Mouse (Mus musculus) midbrain, postnatal 0 days (tissue): ENCODE results near the gene Zfp146. TPM values are rescaled to one million over a fixed set of nuclear protein-coding genes. Genes with fewer than 3 reads are reported as not detected.
"Not testable (repeated sequence)": the region's sequence is repeated elsewhere in the genome, so short reads cannot be mapped to it uniquely, and the experiment has no call there.

Experiments used
- ATAC-seq: fragments of 200-750 bp; cut with Nextera tagmentation; 2 replicates; pipeline ENCODE4 v1.8.0; 2017; ENCODE audit warnings: moderate number of reproducible peaks, mild to moderate bottlenecking, moderate TSS enrichment, moderate library complexity; ENCODE audit not compliant: low FRiP score
- DNase-seq: peaks from one replicate; pipeline ENCODE4 v3.0.0-alpha.2; 2015; ENCODE audit warnings: low spot score
- H3K27ac ChIP-seq: fragments of 300-500 bp; sonication (generic); 2 replicates; pipeline ENCODE4 v1.5.1; 2014; ENCODE audit warnings: low read depth, mild to moderate bottlenecking, low read length, mixed read lengths
- H3K27me3 ChIP-seq: fragments of 300-500 bp; sonication (generic); 2 replicates; pipeline ENCODE4 v1.6.1; 2014; ENCODE audit warnings: low read length, control low read depth, mixed read lengths; ENCODE audit not compliant: insufficient read depth
- H3K36me3 ChIP-seq: fragments of 300-500 bp; sonication (generic); 2 replicates; pipeline ENCODE4 v1.6.1; 2014; ENCODE audit warnings: low read length, control low read depth, mixed read lengths; ENCODE audit not compliant: insufficient read depth
- H3K4me1 ChIP-seq: fragments of 300-500 bp; sonication (generic); 2 replicates; pipeline ENCODE4 v1.6.1; 2014; ENCODE audit warnings: mild to moderate bottlenecking, control low read depth, antibody characterized with exemption, low read length, mixed read lengths; ENCODE audit not compliant: insufficient read depth
- H3K4me2 ChIP-seq: fragments of 300-500 bp; sonication (generic); 2 replicates; pipeline ENCODE4 v1.6.1; 2014; ENCODE audit warnings: low read depth, mild to moderate bottlenecking, low read length, mixed read lengths; ENCODE audit not compliant: poor library complexity, severe bottlenecking
- H3K4me3 ChIP-seq: fragments of 300-500 bp; sonication (generic); 2 replicates; pipeline ENCODE4 v1.5.1; 2014; ENCODE audit warnings: low read depth, mild to moderate bottlenecking, low read length, moderate library complexity
- H3K9ac ChIP-seq: fragments of 300-500 bp; sonication (generic); replicated peaks from 2 replicates; pipeline ENCODE4 v1.6.1; 2014; ENCODE audit warnings: mild to moderate bottlenecking, low read length, moderate library complexity, mixed read lengths; ENCODE audit not compliant: poor library complexity, severe bottlenecking
- H3K9me3 ChIP-seq: fragments of 300-500 bp; sonication (generic); 2 replicates; pipeline ENCODE4 v1.6.1; 2016; ENCODE audit warnings: low read length, control low read depth
- CTCF ChIP-seq: IDR thresholded peaks from 2 replicates; pipeline ENCODE4 v1.5.1; 2016; ENCODE audit warnings: antibody characterized with exemption, mild to moderate bottlenecking
- WGBS: fragments of 180-500 bp; shearing (Covaris S2); extraction: QIAGEN DNeasy Blood & Tissue Kit; methylation state at CpG from one replicate; pipeline ENCODE4 v1.1.7; 2014; 5-methylcytosine and 5-hydroxymethylcytosine counted together
- polyA plus RNA-seq: library from polyadenylated mRNA; unstranded; fragments of >200 nt; fragmentation: Nextera tagmentation; extraction: Ambion mirVana; gene quantifications from 2 replicates; pipeline ENCODE4 v1.2.1, GENCODE M21; 2015
- total RNA-seq: library from RNA; depleted of rRNA; stranded (reverse); fragments of >200 nt; gene quantifications from 2 replicates; pipeline ENCODE4 v1.2.3, GENCODE M21; 2014

The Zfp146 gene
- total and polyA plus RNA-seq, 2 experiments from 2014 or later, result 7.2 to 49.8 TPM

- not testable (repeated sequence) for H3K4me1 ChIP-seq, H3K9me3 ChIP-seq, H3K27me3 ChIP-seq, H3K27ac ChIP-seq, H3K4me3 ChIP-seq, H3K36me3 ChIP-seq, H3K4me2 ChIP-seq, DNase-seq, ATAC-seq, H3K9ac ChIP-seq
- WGBS, result 41% methylated on average over 5 of the region's 5 CpGs
- 0 out of 2 replicates have a peak, but pooled peaks have one; percentile 10 for TF ChIP-seq CTCF
Observed at GRCm38 (mm10) chr7:30206364-30206763, 36.8 kb upstream of the Zfp146 start.

DNA sequence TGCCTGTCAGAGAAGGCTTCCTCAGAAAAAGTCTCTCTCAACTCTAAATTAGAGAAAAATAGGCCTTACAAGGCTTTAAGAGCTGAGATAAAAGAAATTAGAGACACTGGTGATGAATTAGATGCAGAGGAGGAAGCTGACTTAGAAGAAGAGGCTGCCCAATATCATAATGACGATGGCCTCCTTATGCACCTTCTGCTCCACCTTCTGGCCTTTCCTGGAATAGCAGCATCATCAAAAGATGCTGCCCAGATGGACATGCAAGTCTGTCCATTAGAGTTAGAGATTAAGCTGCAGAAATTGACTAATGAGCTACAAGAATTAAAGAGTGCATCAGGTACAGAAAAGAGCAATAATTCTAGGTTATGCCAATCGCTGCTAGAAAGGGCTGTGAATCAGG, 35.8 kb upstream of the Zfp146 start:
- Histone ChIP-seq H3K36me3 (no peaks in the 10 kb centered on the region), H3K27ac (no peak overlapping the region), H3K9ac (no peak overlapping the region), H3K4me3 (no peak overlapping the region), H3K9me3 (no peaks in the 10 kb centered on the region), H3K27me3 (no peaks in the 10 kb centered on the region), H3K4me2 (no peak overlapping the region), H3K4me1 (no peaks in the 10 kb centered on the region)
- ATAC-seq (no peak), DNase-seq (peak; percentile 69)
- TF ChIP-seq CTCF, result peak; percentile 86
- 5% methylated on average over 2 of the region's 2 CpGs for WGBS

GRCm38 (mm10) chr7:30204380-30204779, 34.8 kb upstream of the Zfp146 start:
- Histone ChIP-seq H3K4me1 (no peaks in the 10 kb centered on the region), H3K27ac (no peak overlapping the region), H3K27me3 (no peaks in the 10 kb centered on the region), H3K9me3 (no peaks in the 10 kb centered on the region), H3K36me3 (no peaks in the 10 kb centered on the region), H3K9ac (no peak overlapping the region), H3K4me2 (no peak overlapping the region), H3K4me3 (no peak overlapping the region)
- 15% methylated on average over 8 of the region's 8 CpGs for WGBS
- TF ChIP-seq CTCF, result no peak
- DNase-seq (no peak), ATAC-seq (no peak)

GRCm38 (mm10) chr7:30202895-30203690, 33.5 kb upstream of the Zfp146 start:
- H3K4me2 ChIP-seq, result no peak overlapping the region
- H3K36me3 ChIP-seq, result no peaks in the 10 kb centered on the region
- ATAC-seq (no peak), DNase-seq (no peak)
- no peaks in the 10 kb centered on the region for H3K27me3 ChIP-seq
- no peaks in the 10 kb centered on the region for H3K4me1 ChIP-seq
- 83% methylated on average over 11 of the region's 11 CpGs for WGBS
- no peaks in the 10 kb centered on the region for H3K9me3 ChIP-seq
- H3K27ac ChIP-seq, result no peak overlapping the region
- no peak overlapping the region for H3K9ac ChIP-seq
- no peak for TF ChIP-seq CTCF
- H3K4me3 ChIP-seq, result no peak overlapping the region

GRCm38 (mm10) chr7:30200661-30201060, 31.1 kb upstream of the Zfp146 start:
- not testable (repeated sequence) for H3K4me3 ChIP-seq, H3K27me3 ChIP-seq, DNase-seq, H3K36me3 ChIP-seq, H3K4me1 ChIP-seq, H3K27ac ChIP-seq, H3K4me2 ChIP-seq, H3K9me3 ChIP-seq, H3K9ac ChIP-seq, ATAC-seq
- 93% methylated on average over 5 of the region's 5 CpGs for WGBS

DNA sequence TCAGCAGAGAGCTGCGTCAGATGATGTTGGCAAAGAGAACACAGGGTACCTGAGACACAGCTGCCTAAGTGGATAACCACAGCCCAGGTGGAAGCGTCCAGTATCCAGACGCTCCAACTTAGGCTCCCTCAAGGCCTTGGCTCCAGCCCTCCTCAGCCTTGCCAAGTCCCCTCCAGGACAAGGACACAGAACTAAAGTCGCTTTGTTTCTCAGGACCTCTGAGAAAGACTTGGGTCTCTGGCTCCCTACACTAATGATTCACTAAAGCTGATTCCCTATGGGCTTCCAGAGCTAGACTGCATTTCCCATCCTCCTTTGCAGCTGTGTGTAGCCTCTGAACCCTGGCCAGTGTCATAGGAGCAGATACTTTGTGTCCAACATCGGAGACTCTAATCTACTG, 30.6 kb upstream of the Zfp146 start:
- Histone ChIP-seq H3K36me3 (no peaks in the 10 kb centered on the region), H3K4me3 (no peak overlapping the region), H3K9ac (no peak overlapping the region), H3K27me3 (no peaks in the 10 kb centered on the region), H3K9me3 (no peaks in the 10 kb centered on the region), H3K4me2 (no peak overlapping the region), H3K27ac (no peak overlapping the region), H3K4me1 (no peaks in the 10 kb centered on the region)
- 80% methylated on average over 5 of the region's 5 CpGs for WGBS
- no peak for TF ChIP-seq CTCF
- no peak for ATAC-seq
- no peak for DNase-seq
